Mouse (Mus musculus): ENCODE results near the gene Cbx5. TPM values are rescaled to one million over a fixed set of nuclear protein-coding genes. Genes with fewer than 3 reads are reported as not detected.
A peak's percentile ranks its signal among the peaks of the same experiment; 100 is the strongest.
"Not testable (repeated sequence)": the region's sequence is repeated elsewhere in the genome, so short reads cannot be mapped to it uniquely, and the experiment has no call there.

Cbx5 gene
- polyA plus RNA-seq, 1 experiment from 2014 or later = 27.8 TPM

- Histone ChIP-seq H3K4me1 (ENCODE audit: insufficient read depth, low read depth, low read length) (peaks cover 5% of the 10 kb centered on the region; the same call in 1 of the 2 replicates), H3K4me2 (replicated peaks; ENCODE audit: low read depth, low read length) (no peak overlapping the region), H3K36me3 (ENCODE audit: insufficient read depth, low read length) (0 out of 2 replicates have a peak, but pooled peaks cover 11% of the 10 kb centered on the region), H3K9me3 (ENCODE audit: low read length) (no peaks in the 10 kb centered on the region), H3K27ac (ENCODE audit: low read length) (no peak overlapping the region), H3K4me3 (ENCODE audit: low read depth, low read length) (no peak overlapping the region), H3K27me3 (replicated peaks; ENCODE audit: insufficient read depth, low read length) (no peaks in the 10 kb centered on the region), H3K9ac (replicated peaks; ENCODE audit: low read depth) (no peak overlapping the region)
- DNase-seq (ENCODE audit: low spot score) (peak; percentile 50), ATAC-seq (0 out of 2 replicates have a peak, but pooled peaks have one; percentile 23)
- WGBS = 77% methylated on average over 3 of the region's 3 CpGs
- TF ChIP-seq EP300 (IDR thresholded peaks at IDR 0.05) (peak; percentile 50), CTCF (IDR thresholded peaks at IDR 0.05) (no peak)
Observed at GRCm38 (mm10) chr15:103252660-103253059, 13.0 kb upstream of the Cbx5 start.

GRCm38 (mm10) chr15:103251595-103251994 is 12.0 kb upstream of the Cbx5 start:
- H3K4me1 ChIP-seq (ENCODE audit: insufficient read depth, low read depth, low read length) = peaks cover 3% of the 10 kb centered on the region; the same call in 1 of the 2 replicates
- ATAC-seq (peak; percentile 8; the same call in 1 of the 2 replicates), DNase-seq (ENCODE audit: low spot score) (no peak)
- no peak for TF ChIP-seq CTCF (IDR thresholded peaks at IDR 0.05)
- no peak for TF ChIP-seq EP300 (IDR thresholded peaks at IDR 0.05)
- no peak overlapping the region for H3K4me2 ChIP-seq (replicated peaks; ENCODE audit: low read depth, low read length)
- no peak overlapping the region for H3K27ac ChIP-seq (ENCODE audit: low read length)
- H3K4me3 ChIP-seq (ENCODE audit: low read depth, low read length) = no peak overlapping the region
- no peak overlapping the region for H3K9ac ChIP-seq (replicated peaks; ENCODE audit: low read depth)
- peaks cover 21% of the 10 kb centered on the region for H3K36me3 ChIP-seq (ENCODE audit: insufficient read depth, low read length)
- no peaks in the 10 kb centered on the region for H3K27me3 ChIP-seq (replicated peaks; ENCODE audit: insufficient read depth, low read length)
- 35% methylated on average over 1 of the region's 1 CpGs for WGBS
- no peaks in the 10 kb centered on the region for H3K9me3 ChIP-seq (ENCODE audit: low read length)

- Histone ChIP-seq H3K9ac (replicated peaks; ENCODE audit: low read depth) (no peak overlapping the region), H3K9me3 (ENCODE audit: low read length) (no peaks in the 10 kb centered on the region), H3K4me3 (ENCODE audit: low read depth, low read length) (no peak overlapping the region), H3K27me3 (replicated peaks; ENCODE audit: insufficient read depth, low read length) (no peaks in the 10 kb centered on the region), H3K4me2 (replicated peaks; ENCODE audit: low read depth, low read length) (no peak overlapping the region), H3K4me1 (ENCODE audit: insufficient read depth, low read depth, low read length) (peaks cover 3% of the 10 kb centered on the region; the same call in 1 of the 2 replicates), H3K36me3 (ENCODE audit: insufficient read depth, low read length) (peaks cover 26% of the 10 kb centered on the region), H3K27ac (ENCODE audit: low read length) (no peak overlapping the region)
- TF ChIP-seq CTCF (IDR thresholded peaks at IDR 0.05) (peak; percentile 96), EP300 (IDR thresholded peaks at IDR 0.05) (no peak)
- peak; percentile 29 for ATAC-seq
- DNase-seq (ENCODE audit: low spot score) = peak; percentile 80
- WGBS = 17% methylated on average over 2 of the region's 2 CpGs
Observed at GRCm38 (mm10) chr15:103250195-103250740, 10.7 kb upstream of the Cbx5 start.

GRCm38 (mm10) chr15:103249511-103249910 is 9.9 kb upstream of the Cbx5 start:
- not testable (repeated sequence) for H3K27ac ChIP-seq (ENCODE audit: low read length); H3K4me2 ChIP-seq (replicated peaks; ENCODE audit: low read depth, low read length); H3K27me3 ChIP-seq (replicated peaks; ENCODE audit: insufficient read depth, low read length); H3K9me3 ChIP-seq (ENCODE audit: low read length); ATAC-seq; H3K4me1 ChIP-seq (ENCODE audit: insufficient read depth, low read depth, low read length); DNase-seq (ENCODE audit: low spot score); H3K4me3 ChIP-seq (ENCODE audit: low read depth, low read length); H3K9ac ChIP-seq (replicated peaks; ENCODE audit: low read depth)
- 80% methylated on average over 6 of the region's 6 CpGs for WGBS
- H3K36me3 ChIP-seq (ENCODE audit: insufficient read depth, low read length) = peaks cover 26% of the 10 kb centered on the region

GRCm38 (mm10) chr15:103248401-103249313 is 9.0 kb upstream of the Cbx5 start:
- no peak overlapping the region for H3K4me2 ChIP-seq (replicated peaks; ENCODE audit: low read depth, low read length)
- H3K4me1 ChIP-seq (ENCODE audit: insufficient read depth, low read depth, low read length) = no peaks in the 10 kb centered on the region
- H3K9me3 ChIP-seq (ENCODE audit: low read length) = no peaks in the 10 kb centered on the region
- H3K36me3 ChIP-seq (ENCODE audit: insufficient read depth, low read length) = peaks cover 26% of the 10 kb centered on the region
- no peak overlapping the region for H3K9ac ChIP-seq (replicated peaks; ENCODE audit: low read depth)
- DNase-seq (ENCODE audit: low spot score) = no peak
- no peak for TF ChIP-seq CTCF (IDR thresholded peaks at IDR 0.05)
- no peak for TF ChIP-seq EP300 (IDR thresholded peaks at IDR 0.05)
- H3K27ac ChIP-seq (ENCODE audit: low read length) = no peak overlapping the region
- H3K4me3 ChIP-seq (ENCODE audit: low read depth, low read length) = no peak overlapping the region
- ATAC-seq = no peak
- WGBS = 70% methylated on average over 28 of the region's 28 CpGs
- H3K27me3 ChIP-seq (replicated peaks; ENCODE audit: insufficient read depth, low read length) = no peaks in the 10 kb centered on the region

- TF ChIP-seq CTCF (IDR thresholded peaks at IDR 0.05) (no peak), EP300 (IDR thresholded peaks at IDR 0.05) (no peak)
- H3K4me3 ChIP-seq (ENCODE audit: low read depth, low read length) = no peak overlapping the region
- H3K4me1 ChIP-seq (ENCODE audit: insufficient read depth, low read depth, low read length) = no peaks in the 10 kb centered on the region
- no peaks in the 10 kb centered on the region for H3K27me3 ChIP-seq (replicated peaks; ENCODE audit: insufficient read depth, low read length)
- H3K27ac ChIP-seq (ENCODE audit: low read length) = no peak overlapping the region
- ATAC-seq (no peak), DNase-seq (ENCODE audit: low spot score) (no peak)
- H3K36me3 ChIP-seq (ENCODE audit: insufficient read depth, low read length) = peaks cover 27% of the 10 kb centered on the region
- no peak overlapping the region for H3K4me2 ChIP-seq (replicated peaks; ENCODE audit: low read depth, low read length)
- H3K9me3 ChIP-seq (ENCODE audit: low read length) = no peaks in the 10 kb centered on the region
- no peak overlapping the region for H3K9ac ChIP-seq (replicated peaks; ENCODE audit: low read depth)
Observed at GRCm38 (mm10) chr15:103247782-103248400, 8.3 kb upstream of the Cbx5 start.

All from lung, postnatal 0 days (tissue).